ENCODE assay signal across 29 mouse cellular contexts in genomic region chr4:87015746-87016145, GRCm38 (mm10).
DNase-seq lines count a peak whose midpoint lies in the region; ATAC-seq and TF ChIP-seq lines count a peak whose summit lies in the region.
"Had no signal": no experiment of that assay in that cellular context is flagged by ENCODE, and none has a peak within 500 bp of the region (broad histone marks: within the 10 kb centered on the region; RNA-seq: fewer than 3 reads in every experiment).

No protein-coding gene starts in this region.

- 66% methylated on average over 4 of the region's 4 CpGs for WGBS in hindbrain, embryonic 11.5 days

- no peaks in the 10 kb centered on the region for H3K36me3 ChIP-seq in hindbrain, embryonic 11.5 days (ENCODE audit: control insufficient read depth, insufficient read depth, low read length)
- H3K36me3 ChIP-seq: embryonic facial prominence, embryonic 10.5 days; embryonic facial prominence, embryonic 13.5 days; forebrain, embryonic 12.5 days; forebrain, embryonic 15.5 days; G1E; heart, embryonic 10.5 days; heart, embryonic 13.5 days; hindbrain, embryonic 12.5 days; hindbrain, embryonic 15.5 days had no signal

- DNase-seq in adrenal gland, adult 2 months, result peak; percentile 42
- no peak for DNase-seq in adrenal gland, postnatal 14 days
- peak; percentile 62 to 79 for DNase-seq in cerebellum, postnatal 14 days
- no peak for DNase-seq in cerebellum, adult 18-20 months
- peak; percentile 47 for DNase-seq in left cerebral cortex, postnatal 4 days
- DNase-seq in left cerebral cortex, adult 2 months (ENCODE audit: extremely low spot score in 1 of 2, low spot score in 2 of 2), result no peak
- DNase-seq in hindbrain, embryonic 11.5 days (ENCODE audit: low spot score), result no peak
- DNase-seq: B cell, adult 2 months; cerebellum, adult 11-12 months; cerebellum, adult 9-10 months; embryo, embryonic 11 days; gastrocnemius, postnatal 36 days; heart, adult 2 months; heart, postnatal 14 days; heart, postnatal 4 days; kidney, adult 2 months had no signal

- TF ChIP-seq CTCF in left cerebral cortex, adult 2 months (IDR thresholded peaks at IDR 0.05), result no peak

- no peak overlapping the region for H3K27ac ChIP-seq in left cerebral cortex, adult 2 months
- H3K27ac ChIP-seq in hindbrain, embryonic 11.5 days (ENCODE audit: low read depth, low read length), result no peak overlapping the region
- H3K27ac ChIP-seq: embryonic facial prominence, embryonic 10.5 days; embryonic facial prominence, embryonic 13.5 days; forebrain, embryonic 12.5 days; forebrain, embryonic 15.5 days; heart, adult 2 months; heart, embryonic 10.5 days; heart, embryonic 13.5 days; hindbrain, embryonic 12.5 days; hindbrain, embryonic 15.5 days had no signal

- no peak overlapping the region for H3K4me2 ChIP-seq in hindbrain, embryonic 11.5 days (replicated peaks; ENCODE audit: low read depth, low read length)
- H3K4me2 ChIP-seq: embryonic facial prominence, embryonic 13.5 days; forebrain, embryonic 12.5 days; forebrain, embryonic 15.5 days; heart, embryonic 13.5 days; hindbrain, embryonic 12.5 days; hindbrain, embryonic 15.5 days had no signal

- no peaks in the 10 kb centered on the region for H3K27me3 ChIP-seq in hindbrain, embryonic 11.5 days (ENCODE audit: control insufficient read depth, insufficient read depth, low read length)
- H3K27me3 ChIP-seq: CH12.LX; embryonic facial prominence, embryonic 13.5 days; forebrain, embryonic 12.5 days; forebrain, embryonic 15.5 days; heart, embryonic 13.5 days; hindbrain, embryonic 12.5 days; hindbrain, embryonic 15.5 days; Patski had no signal

- no peak overlapping the region for H3K4me3 ChIP-seq in left cerebral cortex, adult 2 months
- no peak overlapping the region for H3K4me3 ChIP-seq in hindbrain, embryonic 11.5 days (ENCODE audit: low read depth, low read length)
- H3K4me3 ChIP-seq: embryonic facial prominence, embryonic 10.5 days; embryonic facial prominence, embryonic 13.5 days; erythroblast, embryonic 14.5 days; forebrain, embryonic 12.5 days; forebrain, embryonic 15.5 days; heart, adult 2 months; heart, embryonic 10.5 days; heart, embryonic 13.5 days; hindbrain, embryonic 12.5 days; hindbrain, embryonic 15.5 days had no signal

- intact Hi-C loops in left cerebral cortex, postnatal 4 days (cut with DNase I), result no loop called here
- intact Hi-C loops in left cerebral cortex, adult 2 months (cut with DNase I), result no loop called here

- no peaks in the 10 kb centered on the region for H3K4me1 ChIP-seq in hindbrain, embryonic 11.5 days (replicated peaks; ENCODE audit: control insufficient read depth, insufficient read depth, low read length)
- H3K4me1 ChIP-seq: embryonic facial prominence, embryonic 13.5 days; hindbrain, embryonic 12.5 days had no signal

- no peak for ATAC-seq in hindbrain, embryonic 11.5 days (ENCODE audit: low FRiP score)
- ATAC-seq: forebrain, embryonic 15.5 days; intestine, postnatal 0 days; Patski had no signal

- no peaks in the 10 kb centered on the region for H3K9me3 ChIP-seq in hindbrain, embryonic 11.5 days (ENCODE audit: control insufficient read depth, low read length)
- H3K9me3 ChIP-seq: embryonic facial prominence, embryonic 10.5 days; embryonic facial prominence, embryonic 13.5 days; forebrain, embryonic 12.5 days; forebrain, embryonic 15.5 days; heart, embryonic 10.5 days; heart, embryonic 13.5 days; hindbrain, embryonic 12.5 days; hindbrain, embryonic 15.5 days had no signal

- H3K9ac ChIP-seq in hindbrain, embryonic 11.5 days (ENCODE audit: low read depth, low read length), result no peak overlapping the region
- H3K9ac ChIP-seq: embryonic facial prominence, embryonic 13.5 days; forebrain, embryonic 12.5 days; forebrain, embryonic 15.5 days; heart, embryonic 13.5 days; hindbrain, embryonic 12.5 days; hindbrain, embryonic 15.5 days had no signal

Comparison
In these comparisons a context has a peak if more than half of its experiments do, and no peak if none do; other contexts are left out.
1. DNase-seq: peak in adrenal gland, adult 2 months (single experiment), cerebellum, postnatal 14 days (2 of 2) and left cerebral cortex, postnatal 4 days (single experiment); none in adrenal gland, postnatal 14 days (single experiment), cerebellum, adult 18-20 months (0 of 2), left cerebral cortex, adult 2 months (0 of 2) and hindbrain, embryonic 11.5 days (single experiment).